ENCODE assay signal across 17 mouse cellular contexts in the genomic region with DNA sequence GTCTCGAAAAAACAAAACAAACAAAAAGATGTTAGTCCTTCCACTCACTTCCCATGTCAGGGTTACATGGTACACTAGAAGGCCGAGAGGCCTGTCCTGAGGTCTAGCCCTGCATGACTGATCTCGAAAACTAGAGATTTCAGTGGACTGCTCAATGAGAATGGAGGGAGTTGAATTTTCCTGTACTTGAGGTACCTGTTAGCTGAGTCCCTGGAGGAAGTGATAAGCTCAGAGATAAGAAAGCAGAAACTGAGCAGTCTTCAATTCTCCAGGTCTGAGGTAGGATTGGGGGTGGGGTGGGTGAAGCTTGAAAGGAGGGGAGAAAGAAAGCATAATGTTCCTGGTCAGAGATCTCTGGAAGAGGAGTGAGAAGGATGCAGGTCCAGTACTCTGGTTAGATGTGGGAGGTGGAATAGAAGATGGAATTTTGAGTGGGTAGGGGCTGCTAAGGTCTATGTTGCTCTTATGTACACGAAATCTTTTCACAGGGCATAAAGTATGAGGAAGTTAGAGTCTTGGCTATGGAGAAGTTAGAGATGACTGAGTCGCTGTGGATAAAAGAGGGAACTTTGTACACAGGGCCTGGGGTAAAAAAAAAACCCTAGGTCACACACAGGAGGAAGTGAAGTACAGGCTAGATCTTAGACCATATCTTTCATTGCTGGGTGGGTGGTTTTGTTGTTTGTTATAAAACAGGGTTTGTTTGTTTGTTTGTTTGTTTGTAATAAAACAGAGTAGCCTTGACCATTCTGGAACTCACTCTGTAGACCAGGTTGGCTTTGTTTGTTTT. TPM values are rescaled to one million over a fixed set of nuclear protein-coding genes. Genes with fewer than 3 reads are reported as not detected.
DNase-seq lines count a peak whose midpoint lies in the region; ATAC-seq lines count a peak whose summit lies in the region.
"Had no signal": no experiment of that assay in that cellular context is flagged by ENCODE, and none has a peak within 500 bp of the region (broad histone marks: within the 10 kb centered on the region; RNA-seq: fewer than 3 reads in every experiment).

No protein-coding gene starts in this region.

- H3K36me3 ChIP-seq in heart, embryonic 14.5 days (ENCODE audit: control insufficient read depth, insufficient read depth, low read length): peaks cover 70% of the 10 kb centered on the region

- intact Hi-C loops in heart, postnatal 14 days (cut with DNase I): no loop called here

- 82% methylated on average over 5 of the region's 5 CpGs for WGBS in heart, embryonic 14.5 days

- H3K9ac ChIP-seq in heart, embryonic 14.5 days (ENCODE audit: low read length): no peak overlapping the region
- H3K9ac ChIP-seq: embryonic facial prominence, embryonic 12.5 days; forebrain, embryonic 13.5 days; hindbrain, embryonic 14.5 days; limb, embryonic 13.5 days had no signal

- peaks cover 20 to 61% of the 10 kb centered on the region in 2 experiments for H3K4me1 ChIP-seq in heart, embryonic 14.5 days (ENCODE audit: control insufficient read depth in 2 of 2, insufficient read depth in 2 of 2, low read length in 2 of 2)
- peaks cover 30% of the 10 kb centered on the region for H3K4me1 ChIP-seq in brown adipose tissue, adult 24 weeks (ENCODE audit: control insufficient read depth, insufficient read depth, insufficient read length, low read length)

- no peak for ATAC-seq in heart, embryonic 14.5 days (ENCODE audit: insufficient number of reproducible peaks, insufficient read depth, low FRiP score, low read depth)
- peak; percentile 73 for ATAC-seq in megakaryocyte progenitor cell, adult 5-6 weeks (replicated peaks; ENCODE audit: poor library complexity)
- ATAC-seq: forebrain, embryonic 13.5 days had no signal

- no peak overlapping the region for H3K4me3 ChIP-seq in heart, embryonic 14.5 days (ENCODE audit: control insufficient read depth in 1 of 2, insufficient read depth in 1 of 2, low read depth in 1 of 2, low read length in 2 of 2)
- H3K4me3 ChIP-seq in brown adipose tissue, adult 24 weeks (ENCODE audit: insufficient read depth, low read depth, low read length): peak overlapping the region; percentile 19; the same call in 1 of the 2 replicates
- H3K4me3 ChIP-seq: embryonic facial prominence, embryonic 12.5 days; forebrain, embryonic 13.5 days; limb, embryonic 13.5 days had no signal

- peak overlapping the region; percentile 25; the same call in 1 of the 2 replicates for H3K4me2 ChIP-seq in heart, embryonic 14.5 days (ENCODE audit: low read length)
- H3K4me2 ChIP-seq: embryonic facial prominence, embryonic 12.5 days; forebrain, embryonic 13.5 days; hindbrain, embryonic 14.5 days; limb, embryonic 13.5 days had no signal

- H3K27ac ChIP-seq in heart, embryonic 14.5 days (replicated peaks in 1 of 2; ENCODE audit: control insufficient read depth in 1 of 2, insufficient read depth in 1 of 2, low read depth in 2 of 2, low read length in 2 of 2): 0 out of 4 replicates have a peak overlapping the region, but pooled peaks of 1 of the 2 experiments have one; percentile 14
- H3K27ac ChIP-seq in brown adipose tissue, adult 24 weeks (replicated peaks; ENCODE audit: low read depth, low read length): peak overlapping the region; percentile 28; the same call in 1 of the 2 replicates
- H3K27ac ChIP-seq: embryonic facial prominence, embryonic 12.5 days; forebrain, embryonic 13.5 days; hindbrain, embryonic 14.5 days; limb, embryonic 13.5 days had no signal

- H3K27me3 ChIP-seq in heart, embryonic 14.5 days (ENCODE audit: control insufficient read depth, insufficient read depth, low read length): no peaks in the 10 kb centered on the region

- H3K9me3 ChIP-seq in heart, embryonic 14.5 days (ENCODE audit: control insufficient read depth, low read length): no peaks in the 10 kb centered on the region
- H3K9me3 ChIP-seq: embryonic facial prominence, embryonic 12.5 days; forebrain, embryonic 13.5 days; limb, embryonic 13.5 days had no signal

- no peak for DNase-seq in heart, postnatal 14 days
- peak; percentile 41 for DNase-seq in 416B (ENCODE audit: low read depth)
- no peak for DNase-seq in thymus, postnatal 25 days
- DNase-seq in embryo, embryonic 10 days (ENCODE audit: low spot score): no peak
- no peak for DNase-seq in ovary, postnatal 14 days (ENCODE audit: low spot score)
- DNase-seq: cerebellum, adult 8-10 months; gastrocnemius, postnatal 10 days; spleen, adult 18-20 months had no signal

RNA-seq across cellular contexts. Expression of gene Prkcg, which starts 6.5 kb away (rescaled TPM):
- polyA plus RNA-seq in heart, embryonic 14.5 days (2014; fragmentation: Nextera tagmentation; extraction: Ambion mirVana): 0.28 and 0.59 TPM in 2 replicates
- 1 to 10 TPM; 3.2 to 3.5 TPM for total RNA-seq in heart, postnatal 14 days (2021)
- polyA plus RNA-seq in brown adipose tissue, adult 24 weeks (2012; ENCODE audit: insufficient read depth, insufficient read length, missing spikeins): 1.4 and 2.9 TPM in 2 replicates
- total RNA-seq in megakaryocyte progenitor cell, adult 5-6 weeks (2015): 0.10 and 0.32 TPM in 2 replicates
- not detected in 2 replicates for total RNA-seq in megakaryocyte progenitor cell, adult 5-6 weeks (2017)

RNA-seq across cellular contexts. Expression of gene Myadm, which starts 6.6 kb away (rescaled TPM):
- polyA plus RNA-seq in heart, embryonic 14.5 days (2014; fragmentation: Nextera tagmentation; extraction: Ambion mirVana): 220 and 248 TPM in 2 replicates
- total RNA-seq in heart, postnatal 14 days (2021): 100 to 1,000 TPM; 196 to 216 TPM
- polyA plus RNA-seq in brown adipose tissue, adult 24 weeks (2012; ENCODE audit: insufficient read depth, insufficient read length, missing spikeins): 45.0 and 52.3 TPM in 2 replicates
- total RNA-seq in megakaryocyte progenitor cell, adult 5-6 weeks (2015): 12.8 and 13.8 TPM in 2 replicates
- 3.2 and 3.7 TPM in 2 replicates for total RNA-seq in megakaryocyte progenitor cell, adult 5-6 weeks (2017)

RNA-seq across cellular contexts. Expression of gene Cacng7, which starts 37.2 kb away (rescaled TPM):
- 0.39 and 0.88 TPM in 2 replicates for polyA plus RNA-seq in heart, embryonic 14.5 days (2014; fragmentation: Nextera tagmentation; extraction: Ambion mirVana)
- total RNA-seq in heart, postnatal 14 days (2021): 1 to 10 TPM; 5.3 to 5.6 TPM
- 3.4 and 3.6 TPM in 2 replicates for polyA plus RNA-seq in brown adipose tissue, adult 24 weeks (2012; ENCODE audit: insufficient read depth, insufficient read length, missing spikeins)
- total RNA-seq in megakaryocyte progenitor cell, adult 5-6 weeks (2015): not detected in 2 replicates
- total RNA-seq in megakaryocyte progenitor cell, adult 5-6 weeks (2017): not detected in 2 replicates

RNA-seq across cellular contexts. Expression of gene Nlrp12, which starts 46.0 kb away (rescaled TPM):
- polyA plus RNA-seq in heart, embryonic 14.5 days (2014; fragmentation: Nextera tagmentation; extraction: Ambion mirVana): 0.04 TPM in 1 of 2 replicates, not detected in the other
- not detected for total RNA-seq in heart, postnatal 14 days (2021)
- polyA plus RNA-seq in brown adipose tissue, adult 24 weeks (2012; ENCODE audit: insufficient read depth, insufficient read length, missing spikeins): not detected in 2 replicates
- total RNA-seq in megakaryocyte progenitor cell, adult 5-6 weeks (2015): 0.83 and 1.4 TPM in 2 replicates
- 2.3 and 2.7 TPM in 2 replicates for total RNA-seq in megakaryocyte progenitor cell, adult 5-6 weeks (2017)
- polyA plus RNA-seq: forebrain, embryonic 13.5 days; kidney, embryonic 14.5 days; limb, embryonic 13.5 days; thymus, postnatal 0 days had no signal

Comparison
In these comparisons a context has a peak if more than half of its experiments do, and no peak if none do; other contexts are left out.
1. RNA of gene Myadm, which starts 6.6 kb away (total RNA-seq): 196 to 216 TPM in heart, postnatal 14 days; 3.2 to 13.8 TPM in megakaryocyte progenitor cell, adult 5-6 weeks; every median in the first group is over 10 times any median in the second.
2. RNA of gene Cacng7, which starts 37.2 kb away (total RNA-seq): 5.3 to 5.6 TPM in heart, postnatal 14 days; not detected in megakaryocyte progenitor cell, adult 5-6 weeks; every median in the first group is over 4 times any median in the second.